Mouse (Mus musculus) c-Kit-positive CD71-negative TER-119-negative erythroid progenitor cells, embryonic 14.5 days (primary cell): ENCODE data around the gene Rplp0.
"Not testable (repeated sequence)": the region's sequence is repeated elsewhere in the genome, so short reads cannot be mapped to it uniquely, and the experiment has no call there.

Experiments
- DNase-seq: peaks from one replicate; pipeline ENCODE4 v3.0.0-alpha.2; 2013; ENCODE audit warnings: low read depth

Rplp0 gene

GRCm38 (mm10) chr5:115551386-115551785, 7.9 kb upstream of the Rplp0 start:
- DNase-seq: no peak

GRCm38 (mm10) chr5:115551799-115552198, 7.5 kb upstream of the Rplp0 start:
- DNase-seq: no peak

- DNase-seq: no peak
Observed at GRCm38 (mm10) chr5:115553801-115554420, 5.4 kb upstream of the Rplp0 start.

- no peak for DNase-seq
Observed at GRCm38 (mm10) chr5:115554536-115555291, 4.6 kb upstream of the Rplp0 start.

- no peak for DNase-seq
Observed at GRCm38 (mm10) chr5:115556217-115556616, 3.0 kb upstream of the Rplp0 start.

GRCm38 (mm10) chr5:115558182-115558794, 979 bp upstream of the Rplp0 start:
- DNase-seq: no peak

- no peak for DNase-seq
Observed at GRCm38 (mm10) chr5:115560336-115560905, 1.2 kb downstream of the Rplp0 start.

- no peak for DNase-seq
Observed at GRCm38 (mm10) chr5:115563771-115564585, 4.7 kb downstream of the Rplp0 start.

- no peak for DNase-seq
Observed at GRCm38 (mm10) chr5:115564737-115565393, 5.6 kb downstream of the Rplp0 start, which contains the start of gene Gcn1l1. Gene Gcn1l1 (plus strand): TSS chr5:115565254.

GRCm38 (mm10) chr5:115565403-115565802, 6.1 kb downstream of the Rplp0 start:
- no peak for DNase-seq

GRCm38 (mm10) chr5:115568681-115569080, 9.4 kb downstream of the Rplp0 start:
- no peak for DNase-seq

- no peak for DNase-seq
Observed at GRCm38 (mm10) chr5:115569308-115569707, 10.0 kb downstream of the Rplp0 start.

- DNase-seq: no peak
Observed at GRCm38 (mm10) chr5:115569721-115570120, 10.5 kb downstream of the Rplp0 start.

- DNase-seq: no peak
Observed at GRCm38 (mm10) chr5:115571086-115571485, 11.8 kb downstream of the Rplp0 start.

- no peak for DNase-seq
Observed at GRCm38 (mm10) chr5:115572679-115573535, 13.6 kb downstream of the Rplp0 start.

GRCm38 (mm10) chr5:115574992-115575391, 15.7 kb downstream of the Rplp0 start:
- no peak for DNase-seq

GRCm38 (mm10) chr5:115577686-115578085, 18.4 kb downstream of the Rplp0 start:
- not testable (repeated sequence) for DNase-seq

GRCm38 (mm10) chr5:115578922-115579321, 19.7 kb downstream of the Rplp0 start:
- DNase-seq: no peak

GRCm38 (mm10) chr5:115579363-115579762, 20.1 kb downstream of the Rplp0 start:
- no peak for DNase-seq

GRCm38 (mm10) chr5:115580229-115581001, 21.1 kb downstream of the Rplp0 start:
- DNase-seq: no peak
